Mouse (Mus musculus): ENCODE measurements around the gene Sec13. TPM values are rescaled to one million over a fixed set of nuclear protein-coding genes. Genes with fewer than 3 reads are reported as not detected.
A peak's percentile ranks its signal among the peaks of the same experiment; 100 is the strongest.

Sec13 gene
- polyA plus RNA-seq, 1 experiment, result 114 TPM

DNA sequence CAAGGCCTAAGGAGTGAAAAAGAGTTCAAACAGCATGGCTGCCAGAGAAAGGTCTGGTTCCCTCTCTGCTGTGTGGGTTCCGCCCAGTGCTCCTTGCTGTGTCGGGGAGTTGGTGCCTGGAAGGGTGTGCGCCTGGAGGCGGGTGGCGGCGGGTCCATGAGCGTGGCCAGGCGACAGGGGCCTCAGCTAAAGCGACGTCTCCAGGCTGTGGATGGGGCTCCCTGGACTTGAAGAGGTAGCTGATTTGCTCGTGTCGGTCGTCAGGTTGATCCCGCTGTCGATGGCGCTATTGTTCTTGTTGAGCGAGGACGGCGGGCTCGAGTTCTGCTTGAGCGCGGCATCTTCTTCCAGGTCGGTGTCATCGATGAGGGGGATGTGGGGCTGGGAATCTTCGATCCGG, 7.8 kb upstream of the Sec13 start:
- H3K36me3 ChIP-seq (ENCODE audit: control insufficient read depth, insufficient read depth, low read length), result no peaks in the 10 kb centered on the region
- H3K27ac ChIP-seq (ENCODE audit: control insufficient read depth, insufficient read depth, low read depth, low read length), result no peak overlapping the region
- no peaks in the 10 kb centered on the region for H3K27me3 ChIP-seq (ENCODE audit: control insufficient read depth, insufficient read depth, low read length)
- H3K4me3 ChIP-seq (ENCODE audit: control insufficient read depth, low read depth, low read length), result peak overlapping the region; percentile 47
- TF ChIP-seq CTCF (IDR thresholded peaks at IDR 0.05; ENCODE audit: control insufficient read depth, insufficient read depth, insufficient replicate concordance, low read depth, low read length) (no peak), POLR2A (IDR thresholded peaks at IDR 0.05; ENCODE audit: control insufficient read depth, low read depth, low read length) (no peak)
- H3K4me1 ChIP-seq (ENCODE audit: control insufficient read depth, insufficient read depth, low read length), result peaks cover 10% of the 10 kb centered on the region

GRCm38 (mm10) chr6:113747284-113747683, 6.7 kb upstream of the Sec13 start:
- Histone ChIP-seq H3K4me1 (ENCODE audit: control insufficient read depth, insufficient read depth, low read length) (peaks cover 10% of the 10 kb centered on the region), H3K27ac (ENCODE audit: control insufficient read depth, insufficient read depth, low read depth, low read length) (no peak overlapping the region), H3K27me3 (ENCODE audit: control insufficient read depth, insufficient read depth, low read length) (no peaks in the 10 kb centered on the region), H3K4me3 (ENCODE audit: control insufficient read depth, low read depth, low read length) (no peak overlapping the region), H3K36me3 (ENCODE audit: control insufficient read depth, insufficient read depth, low read length) (no peaks in the 10 kb centered on the region)
- TF ChIP-seq CTCF (IDR thresholded peaks at IDR 0.05; ENCODE audit: control insufficient read depth, insufficient read depth, insufficient replicate concordance, low read depth, low read length) (no peak), POLR2A (IDR thresholded peaks at IDR 0.05; ENCODE audit: control insufficient read depth, low read depth, low read length) (no peak)

DNA sequence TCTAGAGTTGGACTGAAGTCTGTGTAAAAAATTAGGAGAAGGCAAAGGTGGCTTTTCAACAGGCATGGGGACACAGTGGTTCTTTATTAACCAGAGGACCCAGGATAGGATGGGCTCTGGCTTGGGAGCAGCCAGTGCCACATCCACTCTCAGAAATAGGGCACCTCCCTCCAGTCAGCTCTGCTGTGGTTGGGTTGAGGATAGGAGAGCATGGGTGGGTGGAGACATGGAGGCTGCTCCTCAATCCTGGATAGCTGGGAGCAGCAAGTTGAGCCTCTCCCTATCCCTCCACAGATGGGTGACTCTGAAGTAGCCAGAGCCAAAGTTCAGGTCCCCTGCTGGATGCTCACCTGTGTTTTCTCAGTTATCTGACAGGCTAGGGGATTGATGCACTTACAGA, 4.6 kb upstream of the Sec13 start:
- TF ChIP-seq CTCF (IDR thresholded peaks at IDR 0.05; ENCODE audit: control insufficient read depth, insufficient read depth, insufficient replicate concordance, low read depth, low read length) (no peak), POLR2A (IDR thresholded peaks at IDR 0.05; ENCODE audit: control insufficient read depth, low read depth, low read length) (no peak)
- H3K27me3 ChIP-seq (ENCODE audit: control insufficient read depth, insufficient read depth, low read length), result no peaks in the 10 kb centered on the region
- H3K27ac ChIP-seq (ENCODE audit: control insufficient read depth, insufficient read depth, low read depth, low read length), result no peak overlapping the region
- H3K36me3 ChIP-seq (ENCODE audit: control insufficient read depth, insufficient read depth, low read length), result no peaks in the 10 kb centered on the region
- peaks cover 10% of the 10 kb centered on the region for H3K4me1 ChIP-seq (ENCODE audit: control insufficient read depth, insufficient read depth, low read length)
- no peak overlapping the region for H3K4me3 ChIP-seq (ENCODE audit: control insufficient read depth, low read depth, low read length)

- H3K27ac ChIP-seq (ENCODE audit: control insufficient read depth, insufficient read depth, low read depth, low read length), result no peak overlapping the region
- no peaks in the 10 kb centered on the region for H3K36me3 ChIP-seq (ENCODE audit: control insufficient read depth, insufficient read depth, low read length)
- no peak overlapping the region for H3K4me3 ChIP-seq (ENCODE audit: control insufficient read depth, low read depth, low read length)
- TF ChIP-seq POLR2A (IDR thresholded peaks at IDR 0.05; ENCODE audit: control insufficient read depth, low read depth, low read length) (no peak), CTCF (IDR thresholded peaks at IDR 0.05; ENCODE audit: control insufficient read depth, insufficient read depth, insufficient replicate concordance, low read depth, low read length) (no peak)
- peaks cover 4% of the 10 kb centered on the region for H3K4me1 ChIP-seq (ENCODE audit: control insufficient read depth, insufficient read depth, low read length)
- H3K27me3 ChIP-seq (ENCODE audit: control insufficient read depth, insufficient read depth, low read length), result no peaks in the 10 kb centered on the region
Measured at GRCm38 (mm10) chr6:113743111-113743510, 2.6 kb upstream of the Sec13 start.

DNA sequence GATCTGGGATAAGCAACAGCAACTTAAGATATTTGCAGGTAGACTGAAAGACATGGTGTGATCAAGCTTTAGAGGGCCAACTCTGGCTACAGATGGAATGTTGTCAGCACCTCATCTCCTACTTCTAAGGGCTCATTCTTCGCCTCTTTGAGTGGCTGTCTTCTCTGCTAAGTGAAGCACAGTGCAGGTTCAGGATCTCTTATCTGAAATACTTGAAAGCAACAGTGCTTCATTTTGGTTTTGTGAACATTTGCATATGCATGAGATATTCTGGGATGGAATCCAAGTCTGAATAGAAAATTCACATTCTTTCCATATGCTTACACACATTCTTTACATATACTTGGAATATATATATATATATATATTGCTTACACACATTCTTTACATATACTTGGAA, 1.8 kb upstream of the Sec13 start:
- TF ChIP-seq CTCF (IDR thresholded peaks at IDR 0.05; ENCODE audit: control insufficient read depth, insufficient read depth, insufficient replicate concordance, low read depth, low read length) (no peak), POLR2A (IDR thresholded peaks at IDR 0.05; ENCODE audit: control insufficient read depth, low read depth, low read length) (no peak)
- Histone ChIP-seq H3K27ac (ENCODE audit: control insufficient read depth, insufficient read depth, low read depth, low read length) (no peak overlapping the region), H3K36me3 (ENCODE audit: control insufficient read depth, insufficient read depth, low read length) (no peaks in the 10 kb centered on the region), H3K4me1 (ENCODE audit: control insufficient read depth, insufficient read depth, low read length) (peaks cover 4% of the 10 kb centered on the region), H3K27me3 (ENCODE audit: control insufficient read depth, insufficient read depth, low read length) (no peaks in the 10 kb centered on the region), H3K4me3 (ENCODE audit: control insufficient read depth, low read depth, low read length) (no peak overlapping the region)

- Histone ChIP-seq H3K4me3 (ENCODE audit: control insufficient read depth, low read depth, low read length) (no peak overlapping the region), H3K4me1 (ENCODE audit: control insufficient read depth, insufficient read depth, low read length) (peaks cover 4% of the 10 kb centered on the region), H3K36me3 (ENCODE audit: control insufficient read depth, insufficient read depth, low read length) (no peaks in the 10 kb centered on the region), H3K27ac (ENCODE audit: control insufficient read depth, insufficient read depth, low read depth, low read length) (no peak overlapping the region), H3K27me3 (ENCODE audit: control insufficient read depth, insufficient read depth, low read length) (no peaks in the 10 kb centered on the region)
- TF ChIP-seq CTCF (IDR thresholded peaks at IDR 0.05; ENCODE audit: control insufficient read depth, insufficient read depth, insufficient replicate concordance, low read depth, low read length) (no peak), POLR2A (IDR thresholded peaks at IDR 0.05; ENCODE audit: control insufficient read depth, low read depth, low read length) (no peak)
Measured at GRCm38 (mm10) chr6:113741425-113741824, 882 bp upstream of the Sec13 start.

DNA sequence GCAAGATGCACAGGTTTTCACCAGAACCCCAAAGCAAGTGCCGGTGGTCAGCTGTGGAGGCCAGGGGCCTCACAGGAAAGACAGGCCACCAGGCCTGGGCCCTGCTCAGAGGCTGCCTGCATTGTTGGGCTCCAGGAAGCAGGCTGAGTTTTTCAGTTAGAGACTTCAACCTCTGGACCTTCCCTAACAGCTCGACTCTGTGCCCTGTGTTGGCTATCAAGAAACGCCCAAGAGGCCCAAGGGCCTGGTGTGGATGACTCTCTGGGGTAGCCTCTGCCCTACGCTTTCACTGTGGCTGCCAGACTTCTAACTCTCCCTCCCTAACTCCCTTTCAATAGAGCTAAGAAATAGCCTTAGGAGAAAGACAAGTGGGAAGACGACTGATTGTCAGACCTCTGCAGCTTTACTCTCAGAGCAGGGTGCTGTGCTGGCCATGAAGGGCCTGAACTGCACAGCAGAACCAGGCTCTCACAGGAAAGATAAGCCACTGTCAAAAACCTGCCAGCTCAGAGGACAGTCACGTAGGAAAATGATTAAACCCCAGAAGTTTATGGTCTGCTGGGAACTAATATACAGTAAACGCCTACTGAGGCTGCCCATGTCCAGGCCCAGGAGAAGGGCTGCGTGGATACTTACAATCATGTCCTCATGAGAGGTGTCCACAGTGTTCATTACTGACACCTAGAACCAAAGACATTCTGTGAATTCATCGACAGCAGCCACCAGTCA, 3.1 kb downstream of the Sec13 start:
- Histone ChIP-seq H3K4me3 (ENCODE audit: control insufficient read depth, low read depth, low read length) (no peak overlapping the region), H3K36me3 (ENCODE audit: control insufficient read depth, insufficient read depth, low read length) (peaks cover 2% of the 10 kb centered on the region), H3K27me3 (ENCODE audit: control insufficient read depth, insufficient read depth, low read length) (no peaks in the 10 kb centered on the region), H3K27ac (ENCODE audit: control insufficient read depth, insufficient read depth, low read depth, low read length) (no peak overlapping the region), H3K4me1 (ENCODE audit: control insufficient read depth, insufficient read depth, low read length) (peaks cover 4% of the 10 kb centered on the region)
- TF ChIP-seq POLR2A (IDR thresholded peaks at IDR 0.05; ENCODE audit: control insufficient read depth, low read depth, low read length) (no peak), CTCF (IDR thresholded peaks at IDR 0.05; ENCODE audit: control insufficient read depth, insufficient read depth, insufficient replicate concordance, low read depth, low read length) (no peak)
